ENCODE assay signal across 8 mouse cellular contexts in the genomic region with DNA sequence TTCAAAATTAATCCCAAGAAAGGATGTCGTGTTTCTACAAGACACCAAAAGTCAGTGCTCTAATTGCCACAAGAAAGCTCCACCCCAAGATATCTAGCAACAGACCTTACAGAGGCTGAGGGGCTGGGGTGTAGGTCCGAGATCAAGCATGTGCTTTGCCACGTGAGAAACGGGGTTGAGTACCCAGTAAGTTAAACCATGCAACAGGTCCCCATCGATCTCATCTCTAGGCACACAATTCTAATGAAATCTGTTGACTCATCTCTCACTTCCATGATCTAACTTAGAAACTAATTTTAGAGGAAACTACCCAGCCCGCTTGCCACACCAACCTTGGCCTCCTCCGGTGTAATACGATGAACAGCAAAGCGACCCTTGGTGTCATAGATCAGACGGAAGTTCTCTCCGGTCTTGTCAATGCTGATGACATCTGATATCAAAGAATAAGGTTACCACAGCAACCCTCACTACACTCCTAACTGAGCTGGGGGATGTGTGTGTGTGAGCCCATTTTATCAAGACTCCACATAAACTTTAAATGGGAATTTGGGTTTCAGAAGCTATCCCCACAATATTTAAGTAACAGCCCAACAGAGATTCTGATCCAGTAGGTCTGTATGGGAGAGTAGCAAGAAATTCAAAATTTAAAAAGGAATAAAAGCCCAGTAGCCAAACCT. TPM values are rescaled to one million over a fixed set of nuclear protein-coding genes. Genes with fewer than 3 reads are reported as not detected.
DNase-seq lines count a peak whose midpoint lies in the region; ATAC-seq and TF ChIP-seq lines count a peak whose summit lies in the region.

No protein-coding gene starts in this region.

- peak overlapping the region; percentile 58 for H3K4me2 ChIP-seq in kidney, embryonic 15.5 days
- H3K4me2 ChIP-seq in embryonic facial prominence, embryonic 11.5 days (ENCODE audit: low read depth, low read length), result peak overlapping the region; percentile 54
- H3K4me2 ChIP-seq in intestine, postnatal 0 days (replicated peaks; ENCODE audit: low read depth), result peak overlapping the region; percentile 59
- H3K4me2 ChIP-seq in neural tube, embryonic 12.5 days (replicated peaks), result peak overlapping the region; percentile 64

- H3K27ac ChIP-seq in kidney, embryonic 15.5 days, result no peak overlapping the region
- no peak overlapping the region for H3K27ac ChIP-seq in embryonic facial prominence, embryonic 11.5 days (replicated peaks; ENCODE audit: low read depth, low read length)
- no peak overlapping the region for H3K27ac ChIP-seq in intestine, postnatal 0 days (ENCODE audit: low read depth, low read length)
- no peak overlapping the region for H3K27ac ChIP-seq in neural tube, embryonic 12.5 days
- H3K27ac ChIP-seq in kidney, adult 2 months (ENCODE audit: insufficient read depth, low read depth, low read length), result no peak overlapping the region

- H3K9me3 ChIP-seq in kidney, embryonic 15.5 days (replicated peaks), result no peaks in the 10 kb centered on the region
- H3K9me3 ChIP-seq in embryonic facial prominence, embryonic 11.5 days (replicated peaks; ENCODE audit: control insufficient read depth, low read length), result no peaks in the 10 kb centered on the region
- no peaks in the 10 kb centered on the region for H3K9me3 ChIP-seq in intestine, postnatal 0 days (ENCODE audit: control insufficient read depth)
- no peaks in the 10 kb centered on the region for H3K9me3 ChIP-seq in neural tube, embryonic 12.5 days

- peak overlapping the region; percentile 61 for H3K9ac ChIP-seq in kidney, embryonic 15.5 days
- H3K9ac ChIP-seq in embryonic facial prominence, embryonic 11.5 days (replicated peaks; ENCODE audit: low read length), result peak overlapping the region; percentile 23; the same call in 1 of the 2 replicates
- no peak overlapping the region for H3K9ac ChIP-seq in intestine, postnatal 0 days (ENCODE audit: low read depth, low read length)
- 0 out of 2 replicates have a peak overlapping the region, but pooled peaks have one; percentile 21 for H3K9ac ChIP-seq in neural tube, embryonic 12.5 days

- H3K27me3 ChIP-seq in kidney, embryonic 15.5 days, result peaks cover 15% of the 10 kb centered on the region; the same call in 1 of the 2 replicates
- no peaks in the 10 kb centered on the region for H3K27me3 ChIP-seq in embryonic facial prominence, embryonic 11.5 days (ENCODE audit: control insufficient read depth, insufficient read depth, low read length)
- no peaks in the 10 kb centered on the region for H3K27me3 ChIP-seq in intestine, postnatal 0 days (replicated peaks; ENCODE audit: control insufficient read depth, insufficient read depth, low read length)
- H3K27me3 ChIP-seq in neural tube, embryonic 12.5 days (replicated peaks), result no peaks in the 10 kb centered on the region
- no peaks in the 10 kb centered on the region for H3K27me3 ChIP-seq in kidney, adult 2 months (replicated peaks; ENCODE audit: control insufficient read depth, insufficient read depth, low read length)

- peak overlapping the region; percentile 56 for H3K4me3 ChIP-seq in kidney, embryonic 15.5 days (replicated peaks)
- peak overlapping the region; percentile 41 for H3K4me3 ChIP-seq in embryonic facial prominence, embryonic 11.5 days (ENCODE audit: low read depth, low read length)
- H3K4me3 ChIP-seq in intestine, postnatal 0 days (ENCODE audit: low read depth, low read length), result peak overlapping the region; percentile 51; the same call in 1 of the 2 replicates
- peak overlapping the region; percentile 19 for H3K4me3 ChIP-seq in neural tube, embryonic 12.5 days
- no peak overlapping the region for H3K4me3 ChIP-seq in kidney, adult 2 months (ENCODE audit: insufficient read depth, low read depth, low read length)

- ATAC-seq in kidney, embryonic 15.5 days (replicated peaks; ENCODE audit: low FRiP score), result no peak
- no peak for ATAC-seq in embryonic facial prominence, embryonic 11.5 days (replicated peaks; ENCODE audit: insufficient number of reproducible peaks, low FRiP score, low TSS enrichment, low read depth)
- no peak for ATAC-seq in intestine, postnatal 0 days
- no peak for ATAC-seq in neural tube, embryonic 12.5 days (ENCODE audit: low FRiP score, low read depth)

- DNase-seq in kidney, adult 8-10 months, result no peak
- peak; percentile 23 for DNase-seq in embryonic facial prominence, embryonic 11.5 days (ENCODE audit: low spot score)
- no peak for DNase-seq in layer of hippocampus, postnatal 10 days (ENCODE audit: low spot score in 2 of 2)
- DNase-seq in kidney, adult 2 months, result no peak
- DNase-seq in adrenal gland, adult 2 months, result no peak

- no peak for TF ChIP-seq POLR2A in kidney, adult 2 months (IDR thresholded peaks at IDR 0.05; ENCODE audit: low read depth, low read length)

- TF ChIP-seq CTCF in intestine, postnatal 0 days (IDR thresholded peaks at IDR 0.05; ENCODE audit: low read depth), result no peak
- TF ChIP-seq CTCF in kidney, adult 2 months (conservative IDR thresholded peaks at IDR 0.05; ENCODE audit: insufficient read depth, insufficient read length, low read depth, low read length), result no peak

- peaks cover 44% of the 10 kb centered on the region for H3K36me3 ChIP-seq in kidney, embryonic 15.5 days
- H3K36me3 ChIP-seq in embryonic facial prominence, embryonic 11.5 days (replicated peaks; ENCODE audit: control insufficient read depth, insufficient read depth, low read depth, low read length), result peaks cover 2% of the 10 kb centered on the region; the same call in 1 of the 2 replicates
- peaks cover 5% of the 10 kb centered on the region; the same call in 1 of the 2 replicates for H3K36me3 ChIP-seq in intestine, postnatal 0 days (ENCODE audit: control insufficient read depth, insufficient read depth)
- H3K36me3 ChIP-seq in neural tube, embryonic 12.5 days, result peaks cover 19% of the 10 kb centered on the region; the same call in 1 of the 2 replicates
- H3K36me3 ChIP-seq in kidney, adult 2 months (ENCODE audit: control insufficient read depth, insufficient read depth, low read length), result peaks cover 3% of the 10 kb centered on the region; the same call in 1 of the 2 replicates

- peaks cover 13% of the 10 kb centered on the region for H3K4me1 ChIP-seq in kidney, embryonic 15.5 days
- H3K4me1 ChIP-seq in embryonic facial prominence, embryonic 11.5 days (ENCODE audit: control insufficient read depth, insufficient read depth, low read length), result no peaks in the 10 kb centered on the region
- no peaks in the 10 kb centered on the region for H3K4me1 ChIP-seq in intestine, postnatal 0 days (replicated peaks; ENCODE audit: control insufficient read depth, insufficient read depth, low read length)
- 0 out of 2 replicates have a peak, but pooled peaks cover 5% of the 10 kb centered on the region for H3K4me1 ChIP-seq in neural tube, embryonic 12.5 days
- H3K4me1 ChIP-seq in kidney, adult 2 months (ENCODE audit: control insufficient read depth, insufficient read depth, low read length), result peaks cover 2% of the 10 kb centered on the region; the same call in 1 of the 2 replicates

- WGBS in kidney, embryonic 15.5 days, result 32% methylated on average over 11 of the region's 11 CpGs
- WGBS in embryonic facial prominence, embryonic 11.5 days, result 52% methylated on average over 11 of the region's 11 CpGs
- WGBS in intestine, postnatal 0 days, result 32% methylated on average over 11 of the region's 11 CpGs
- WGBS in neural tube, embryonic 12.5 days, result 47% methylated on average over 11 of the region's 11 CpGs
- WGBS in kidney, adult 2 months, result 26% methylated on average over 11 of the region's 11 CpGs

RNA-seq across cellular contexts. Expression of a gene that starts 2.0 kb away (rescaled TPM):
- 790 and 827 TPM in 2 replicates for polyA plus RNA-seq in kidney, embryonic 15.5 days (2015; fragmentation: Nextera tagmentation; extraction: Ambion mirVana)
- 797 and 814 TPM in 2 replicates for polyA plus RNA-seq in embryonic facial prominence, embryonic 11.5 days (2014; fragmentation: Nextera tagmentation; extraction: Ambion mirVana)
- polyA plus RNA-seq in intestine, postnatal 0 days (2015; fragmentation: Nextera tagmentation; extraction: Ambion mirVana), result 448 and 474 TPM in 2 replicates
- 429 and 461 TPM in 2 replicates for polyA plus RNA-seq in neural tube, embryonic 12.5 days (2016; fragmentation: Nextera tagmentation; extraction: Ambion mirVana)
- total RNA-seq in layer of hippocampus, postnatal 10 days (2021), result 100 to 1,000 TPM; 661 to 690 TPM
- polyA plus RNA-seq in kidney, adult 2 months (2012; rRNA removed), result 354 and 511 TPM in 2 replicates
- total RNA-seq in adrenal gland, adult 2 months (2021), result 1,000 to 10,000 TPM in 1 of 2 experiments, 100 to 1,000 TPM in 1; 708 to 1,084 TPM
- 48.9 and 54.2 TPM in 2 replicates for polyA plus RNA-seq in adrenal gland, adult 2 months (2012; rRNA removed)

RNA-seq across cellular contexts. Expression of a gene that starts 30.3 kb away (rescaled TPM):
- 13.5 and 13.9 TPM in 2 replicates for polyA plus RNA-seq in kidney, embryonic 15.5 days (2015; fragmentation: Nextera tagmentation; extraction: Ambion mirVana)
- polyA plus RNA-seq in embryonic facial prominence, embryonic 11.5 days (2014; fragmentation: Nextera tagmentation; extraction: Ambion mirVana), result 26.0 and 28.5 TPM in 2 replicates
- polyA plus RNA-seq in intestine, postnatal 0 days (2015; fragmentation: Nextera tagmentation; extraction: Ambion mirVana), result 1.6 and 1.7 TPM in 2 replicates
- polyA plus RNA-seq in neural tube, embryonic 12.5 days (2016; fragmentation: Nextera tagmentation; extraction: Ambion mirVana), result 8.7 and 8.8 TPM in 2 replicates
- total RNA-seq in layer of hippocampus, postnatal 10 days (2021), result under 1 TPM; 0.69 to 0.78 TPM
- polyA plus RNA-seq in kidney, adult 2 months (2012; rRNA removed), result 0.10 and 0.13 TPM in 2 replicates
- under 1 TPM; 0.28 to 0.63 TPM for total RNA-seq in adrenal gland, adult 2 months (2021)
- polyA plus RNA-seq in adrenal gland, adult 2 months (2012; rRNA removed), result not detected in 2 replicates
